Mouse (Mus musculus) heart, adult 2 months (tissue): ENCODE results near the gene Sult6b2. TPM values are rescaled to one million over a fixed set of nuclear protein-coding genes. Genes with fewer than 3 reads are reported as not detected.

ENCODE experiments used
- DNase-seq, 2 experiments: peaks; one replicate each; pipeline ENCODE4 v3.0.0; 2021
- H3K27ac ChIP-seq: fragments of 200-600 bp; 2 replicates; pipeline ENCODE4 v1.8.1; 2022
- H3K27me3 ChIP-seq: fragments of 200-500 bp; 2 replicates; pipeline ENCODE4 v1.6.1; 2012; ENCODE audit warnings: mild to moderate bottlenecking, low read length, inconsistent platforms, mixed read lengths; ENCODE audit not compliant: control insufficient read depth, insufficient read depth
- H3K36me3 ChIP-seq: fragments of 200-500 bp; 2 replicates; pipeline ENCODE4 v1.6.1; 2012; ENCODE audit warnings: low read length, inconsistent platforms; ENCODE audit not compliant: control insufficient read depth, insufficient read depth
- H3K4me1 ChIP-seq: fragments of 200-500 bp; 2 replicates; pipeline ENCODE4 v1.6.1; 2011; ENCODE audit warnings: low read length; ENCODE audit not compliant: control insufficient read depth, insufficient read depth
- H3K4me3 ChIP-seq: fragments of 200-600 bp; 2 replicates; pipeline ENCODE4 v1.8.1; 2022
- H3K79me2 ChIP-seq: fragments of 200-500 bp; replicated peaks from 2 replicates; pipeline ENCODE4 v1.6.1; 2012; ENCODE audit warnings: mild to moderate bottlenecking, inconsistent platforms, low read length, moderate library complexity, mixed read lengths; ENCODE audit not compliant: control insufficient read depth, insufficient read depth
- H3K9ac ChIP-seq: fragments of 200-500 bp; 2 replicates; pipeline ENCODE4 v1.6.1; 2012; ENCODE audit warnings: low read depth, mild to moderate bottlenecking, control low read depth, inconsistent platforms, low read length, mixed read lengths
- CTCF ChIP-seq: fragments of 200-600 bp; IDR thresholded peaks from 2 replicates; pipeline ENCODE4 v1.8.1; 2022; ENCODE audit warnings: antibody characterized with exemption, mild to moderate bottlenecking, moderate library complexity
- EP300 ChIP-seq: fragments of 200-500 bp; IDR thresholded peaks from 2 replicates; pipeline ENCODE4 v1.6.1; 2011; ENCODE audit warnings: low read depth, low read length, control low read depth; ENCODE audit not compliant: insufficient read depth
- POLR2A ChIP-seq: fragments of 200-500 bp; IDR thresholded peaks from 2 replicates; pipeline ENCODE4 v1.6.1; 2011; ENCODE audit warnings: mild to moderate bottlenecking, low read depth, low read length, control low read depth; ENCODE audit not compliant: insufficient read depth
- WGBS: fragments of 180-500 bp; shearing (Covaris S2); methylation state at CpG from one replicate; pipeline ENCODE4 v1.1.7; 2018; 5-methylcytosine and 5-hydroxymethylcytosine counted together
- intact Hi-C: fragments of 180-260 bp; cut with DNase I; formaldehyde crosslinking; loops from one replicate; pipeline ENCODE4 v1.15.1; 2025
- long read RNA-seq: library from polyadenylated mRNA; stranded (forward); transcript quantifications from one replicate; pipeline ENCODE4 v2.0.0, GENCODE M21; 2021
- polyA plus RNA-seq: library from polyadenylated mRNA; depleted of rRNA; stranded (reverse); fragments of >200 nt; gene quantifications from 2 replicates; pipeline ENCODE4 v1.2.3, GENCODE M21; 2012; rRNA removed
- total RNA-seq, 2 experiments: library from RNA; stranded (reverse); gene quantifications; 2 replicates each; pipeline ENCODE4 v1.2.3; 2021

Gene Sult6b2
- not detected for total RNA-seq
- polyA plus RNA-seq = 0.12 TPM in 2 replicates
- long read RNA-seq = 0 reads

DNA sequence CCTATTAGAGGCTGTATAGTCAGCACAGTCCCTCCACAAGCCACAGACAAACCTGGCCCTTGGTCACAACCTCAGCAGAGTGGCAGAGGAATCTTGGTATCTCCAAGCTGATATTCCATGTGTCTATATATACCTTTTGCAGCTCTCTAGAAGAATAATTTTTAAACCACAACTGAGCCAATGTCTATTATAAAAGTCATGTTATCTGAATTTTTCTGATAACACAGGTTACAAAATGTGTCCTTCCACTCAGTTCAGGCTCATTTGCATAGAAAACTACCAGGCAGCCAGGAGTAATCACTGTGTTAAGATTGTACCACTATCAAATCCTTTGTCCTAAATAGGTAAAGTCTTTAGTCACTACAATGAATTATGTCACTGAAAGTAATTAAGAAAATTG, at the start of gene Sult6b2:
Sult6b2 (minus strand) TSS at position 101 of the 400 bp plus-strand sequence.
- Histone ChIP-seq H3K36me3 (no peaks in the 10 kb centered on the region), H3K4me3 (no peak within 1 kb of the TSS), H3K27me3 (no peaks in the 10 kb centered on the region), H3K4me1 (no peaks in the 10 kb centered on the region), H3K79me2 (no peaks in the 10 kb centered on the region), H3K27ac (no peak within 1 kb of the TSS), H3K9ac (no peak within 1 kb of the TSS)
- intact Hi-C loops = no loop called here
- TF ChIP-seq POLR2A = no peak
- no peak for TF ChIP-seq EP300
- no peak for TF ChIP-seq CTCF
- DNase-seq = no peak

GRCm38 (mm10) chr6:142852419-142853377, 48.4 kb upstream of the Sult6b2 start:
- Histone ChIP-seq H3K36me3 (no peaks in the 10 kb centered on the region), H3K27ac (no peak overlapping the region), H3K79me2 (no peaks in the 10 kb centered on the region), H3K9ac (no peak overlapping the region), H3K4me3 (no peak overlapping the region), H3K4me1 (no peaks in the 10 kb centered on the region), H3K27me3 (no peaks in the 10 kb centered on the region)
- no peak for DNase-seq
- TF ChIP-seq CTCF = no peak
- no peak for TF ChIP-seq EP300
- no peak for TF ChIP-seq POLR2A
- 79% methylated on average over 6 of the region's 6 CpGs for WGBS
- intact Hi-C loops = no loop called here

GRCm38 (mm10) chr6:142850436-142850835, 46.1 kb upstream of the Sult6b2 start:
- intact Hi-C loops = loop anchor here (2.0 kb wide), 1 partner anchor 26 kb away; no protein-coding TSS in a partner anchor
- TF ChIP-seq POLR2A (no peak), EP300 (no peak), CTCF (no peak)

GRCm38 (mm10) chr6:142849326-142849725, 45.0 kb upstream of the Sult6b2 start:
- Histone ChIP-seq H3K9ac (no peak overlapping the region), H3K27me3 (no peaks in the 10 kb centered on the region), H3K79me2 (no peaks in the 10 kb centered on the region), H3K36me3 (no peaks in the 10 kb centered on the region), H3K4me1 (no peaks in the 10 kb centered on the region), H3K4me3 (no peak overlapping the region), H3K27ac (no peak overlapping the region)
- TF ChIP-seq POLR2A = no peak
- TF ChIP-seq CTCF = no peak
- TF ChIP-seq EP300 = no peak
- intact Hi-C loops = no loop called here
- WGBS = 62% methylated on average over 5 of the region's 5 CpGs
- no peak for DNase-seq

More at GRCm38 (mm10) chr6:142850436-142850835, 46.1 kb upstream of the Sult6b2 start:
- Histone ChIP-seq H3K27ac (peak overlapping the region; percentile 29; the same call in 1 of the 2 replicates), H3K4me1 (no peaks in the 10 kb centered on the region), H3K4me3 (no peak overlapping the region), H3K9ac (no peak overlapping the region), H3K27me3 (no peaks in the 10 kb centered on the region), H3K79me2 (no peaks in the 10 kb centered on the region), H3K36me3 (no peaks in the 10 kb centered on the region)
- DNase-seq = peak; percentile 22 to 67
- 52% methylated on average over 8 of the region's 8 CpGs for WGBS

GRCm38 (mm10) chr6:142847914-142848674, 43.8 kb upstream of the Sult6b2 start:
- no peak overlapping the region for H3K27ac ChIP-seq
- no peaks in the 10 kb centered on the region for H3K79me2 ChIP-seq
- TF ChIP-seq CTCF (no peak), EP300 (no peak)
- no peaks in the 10 kb centered on the region for H3K27me3 ChIP-seq
- H3K9ac ChIP-seq = no peak overlapping the region
- intact Hi-C loops = no loop called here
- WGBS = 76% methylated on average over 8 of the region's 8 CpGs
- H3K4me3 ChIP-seq = no peak overlapping the region
- no peak for DNase-seq
- no peaks in the 10 kb centered on the region for H3K36me3 ChIP-seq
- H3K4me1 ChIP-seq = no peaks in the 10 kb centered on the region
